Mouse (Mus musculus) cerebellum, adult 9-10 months (tissue): ENCODE data around the gene Dcx.

Source experiments
- DNase-seq: peaks from one replicate; pipeline ENCODE4 v3.0.0; 2022

Dcx gene

DNA sequence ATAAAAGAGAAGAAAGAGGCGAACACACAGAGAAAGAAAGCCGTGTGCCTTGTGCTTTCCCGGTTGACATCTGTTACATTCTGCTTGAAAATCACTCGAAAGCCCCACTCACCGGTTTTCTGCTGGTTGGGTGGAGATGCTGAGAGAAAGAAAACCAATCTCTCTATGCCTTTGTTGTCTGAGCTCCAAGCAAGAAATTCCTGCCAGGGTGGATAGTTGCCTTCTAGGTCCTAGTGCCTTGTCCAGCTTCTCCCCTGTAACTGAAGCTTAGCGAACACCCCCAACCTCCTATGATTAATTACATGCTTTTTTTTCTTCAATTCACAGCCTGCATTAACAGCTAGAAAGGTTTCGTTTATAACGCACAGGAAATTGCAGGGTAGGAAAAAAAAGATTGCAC, at the start of gene Dcx:
Gene Dcx (minus strand): TSS at position 354 of the 400 bp plus-strand sequence.
- no peak for DNase-seq

GRCm38 (mm10) chrX:143966249-143966648, 33.1 kb upstream of the Dcx start:
- DNase-seq, result no peak

DNA sequence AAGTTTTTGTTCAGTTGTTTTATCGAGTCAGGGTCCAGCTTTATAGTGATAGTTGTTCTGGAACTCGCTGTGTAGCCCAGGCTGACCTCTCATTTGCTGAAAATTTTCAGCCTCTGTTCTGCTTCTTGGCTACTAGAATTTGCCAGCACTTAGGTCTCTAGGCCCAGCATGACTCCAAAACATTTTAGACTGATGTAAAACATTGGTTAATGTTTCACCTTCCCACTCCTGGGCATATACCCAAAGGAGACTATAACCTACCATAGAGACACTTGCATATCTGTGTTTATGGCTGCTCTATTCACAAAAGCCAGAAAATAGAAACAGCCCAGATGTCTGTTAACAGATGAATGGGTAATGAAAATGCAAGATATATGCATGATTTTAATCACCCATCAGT, 560 bp upstream of the Dcx start:
- DNase-seq, result no peak

DNA sequence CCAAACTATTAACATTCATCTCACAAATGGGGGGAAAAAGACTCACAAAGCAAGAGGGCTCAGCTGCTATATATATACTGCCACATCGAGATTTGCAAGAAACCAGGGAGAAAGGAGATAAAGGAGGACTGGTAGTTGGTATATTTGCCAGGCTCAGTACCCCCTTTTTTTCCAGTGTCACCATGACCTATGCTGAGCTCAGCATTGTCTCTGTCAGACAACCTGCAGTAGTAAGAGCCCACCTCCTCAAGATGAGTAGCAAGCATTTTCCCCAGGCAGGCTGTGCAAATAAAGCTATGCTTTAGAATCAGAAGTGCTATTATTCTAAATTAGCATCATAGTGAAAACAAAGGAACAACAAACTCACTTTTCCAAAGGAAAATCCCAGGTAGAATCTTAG, 581 bp downstream of the Dcx start:
- no peak for DNase-seq

GRCm38 (mm10) chrX:143931400-143932185, 1.5 kb downstream of the Dcx start:
- DNase-seq, result no peak

GRCm38 (mm10) chrX:143922070-143922469, 11.0 kb downstream of the Dcx start:
- no peak for DNase-seq

DNA sequence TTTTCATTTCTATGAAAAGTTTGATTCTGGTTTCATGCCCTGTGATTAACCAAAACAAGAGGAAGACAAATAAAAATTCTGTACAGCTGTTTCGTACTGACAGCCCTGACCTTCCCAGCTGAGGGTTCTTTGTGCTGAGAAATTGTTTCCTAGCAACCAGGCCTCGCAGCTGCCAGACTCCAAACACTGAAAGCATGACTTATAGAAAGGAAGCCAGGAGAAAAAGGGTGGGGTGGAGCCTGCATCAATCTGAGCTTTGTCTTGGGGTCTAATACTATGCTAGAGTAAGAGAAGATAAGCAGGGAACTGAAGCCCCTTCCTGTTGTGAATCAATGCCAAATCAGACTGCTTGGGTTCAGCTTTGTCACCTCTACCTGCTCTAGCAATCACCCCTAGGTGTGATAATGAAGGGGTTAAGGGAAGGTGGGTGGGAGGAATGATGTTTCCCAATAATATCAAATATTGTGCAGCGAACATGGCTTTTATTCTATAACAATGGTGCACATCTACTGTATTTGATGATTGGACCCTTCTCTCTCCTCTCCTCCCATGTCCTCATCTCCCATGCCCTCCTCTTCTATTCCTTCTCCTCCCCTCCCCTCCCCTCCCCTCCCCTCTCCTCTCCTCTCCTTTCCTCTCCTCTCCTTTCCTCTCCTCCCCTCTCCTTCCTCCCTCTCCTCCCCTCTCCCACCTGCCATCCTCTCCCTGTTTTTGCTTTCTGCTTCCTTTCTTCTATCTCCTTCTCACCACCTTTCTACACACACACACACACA, 26.2 kb downstream of the Dcx start:
- no peak for DNase-seq

DNA sequence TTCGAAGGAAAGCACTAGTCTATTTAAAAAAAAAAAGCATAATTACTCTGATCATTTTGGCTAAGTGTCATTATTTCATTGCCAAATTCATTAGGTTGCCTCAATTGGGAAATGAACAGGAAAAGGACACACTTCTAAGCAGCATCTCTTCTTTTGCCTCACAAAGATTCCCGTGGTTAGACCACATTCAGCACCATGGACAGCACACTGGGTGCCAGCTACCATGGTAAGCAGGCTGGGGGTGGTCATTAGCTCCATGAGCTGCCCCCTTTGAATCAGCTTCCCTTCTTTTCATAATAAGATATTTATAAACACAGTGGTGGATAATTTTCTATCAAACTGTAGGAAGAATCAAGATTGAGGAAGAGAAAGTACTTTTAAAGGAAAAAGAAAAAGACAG, 28.4 kb downstream of the Dcx start:
- no peak for DNase-seq

DNA sequence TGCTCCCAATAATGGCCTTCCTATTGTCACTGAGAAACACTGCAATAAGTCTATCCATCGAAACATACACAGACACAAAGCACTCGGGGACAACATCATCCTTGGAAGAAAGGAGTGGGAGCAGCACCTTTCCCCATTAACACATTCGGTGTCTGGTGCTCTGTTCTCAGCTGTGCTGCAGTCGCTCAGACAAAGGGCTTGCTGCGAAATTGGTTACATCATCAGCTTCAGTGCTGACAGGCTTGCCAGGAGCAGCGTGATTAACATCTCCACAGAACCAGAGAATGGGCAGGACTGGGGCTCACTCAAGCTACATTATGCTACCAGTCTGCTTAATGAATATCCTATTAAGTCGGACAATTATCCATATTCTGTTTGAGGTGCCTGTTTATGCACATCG, 30.8 kb downstream of the Dcx start:
- no peak for DNase-seq

- peak; percentile 34 for DNase-seq
Observed at GRCm38 (mm10) chrX:143897363-143898285, 35.5 kb downstream of the Dcx start.

DNA sequence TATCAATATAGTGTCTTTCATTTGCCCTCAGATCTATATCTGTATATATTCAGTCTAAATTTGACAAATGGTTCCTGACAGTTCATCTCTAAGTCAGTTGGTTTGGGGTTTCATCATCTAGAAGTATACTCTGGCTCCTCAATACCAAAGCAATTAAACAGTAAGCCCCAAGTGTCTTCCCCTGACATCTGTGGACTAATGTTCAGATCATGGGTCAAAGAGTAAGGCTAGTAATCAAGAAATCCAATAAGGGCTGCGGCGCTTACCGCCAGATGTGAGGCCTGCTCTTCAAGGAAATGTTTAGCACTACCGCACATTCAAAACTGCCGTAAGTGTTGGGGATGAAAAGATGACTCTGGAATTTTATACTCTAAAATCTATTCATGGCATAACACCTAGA, 36.2 kb downstream of the Dcx start:
- DNase-seq, result no peak

GRCm38 (mm10) chrX:143893180-143893579, 39.9 kb downstream of the Dcx start:
- no peak for DNase-seq

GRCm38 (mm10) chrX:143885765-143886164, 47.3 kb downstream of the Dcx start:
- DNase-seq, result no peak

- DNase-seq, result no peak
Observed at GRCm38 (mm10) chrX:143884953-143885352, 48.2 kb downstream of the Dcx start.

- peak; percentile 39 for DNase-seq
Observed at GRCm38 (mm10) chrX:143884299-143884698, 48.8 kb downstream of the Dcx start.

GRCm38 (mm10) chrX:143881806-143882468, 51.2 kb downstream of the Dcx start:
- no peak for DNase-seq

DNA sequence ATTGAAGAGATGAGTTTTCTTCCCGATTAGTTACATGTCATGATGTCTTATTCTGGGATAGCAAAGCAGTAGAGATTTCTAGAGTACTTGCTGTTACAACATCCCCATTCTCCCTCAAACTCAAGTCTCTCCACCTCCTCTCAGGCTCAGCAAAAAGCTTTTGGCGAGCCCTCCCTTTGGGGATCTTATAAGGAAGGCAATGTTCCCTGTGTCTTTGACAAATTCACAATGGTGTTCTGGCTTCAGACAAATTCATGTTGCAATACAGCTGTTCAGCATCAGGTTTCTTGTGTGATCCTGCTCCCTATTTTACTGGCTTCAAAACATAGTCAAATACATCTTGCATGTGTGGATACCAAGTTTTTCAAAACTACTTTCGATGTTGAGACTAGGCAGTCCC, 53.5 kb downstream of the Dcx start:
- no peak for DNase-seq

- no peak for DNase-seq
Observed at GRCm38 (mm10) chrX:143867129-143867664, 65.9 kb downstream of the Dcx start.

- DNase-seq, result no peak
Observed at GRCm38 (mm10) chrX:143851351-143851750, 81.8 kb downstream of the Dcx start.

- no peak for DNase-seq
Observed at GRCm38 (mm10) chrX:143849969-143850368, 83.1 kb downstream of the Dcx start.

- no peak for DNase-seq
Observed at GRCm38 (mm10) chrX:143846637-143847036, 86.5 kb downstream of the Dcx start.

GRCm38 (mm10) chrX:143827212-143827611, 105.9 kb downstream of the Dcx start, which contains the start of gene Capn6:
TSS of gene Capn6 (minus strand) at chrX:143827414.
- no peak for DNase-seq
